Mouse (Mus musculus) stomach, postnatal 0 days (tissue): ENCODE results near the gene Setdb1.

Experiments used
- CTCF ChIP-seq: IDR thresholded peaks from 2 replicates; pipeline ENCODE4 v1.5.1; 2016; ENCODE audit warnings: antibody characterized with exemption, low read depth, mild to moderate bottlenecking, moderate library complexity
- EP300 ChIP-seq: optimal IDR thresholded peaks from 2 replicates; pipeline ENCODE3; 2016; ENCODE audit warnings: antibody characterized with exemption

GRCm38 (mm10) chr3:95307100-95307499 is 49.9 kb downstream of the Setdb1 start, which contains the start of gene Anxa9:
- no peak for TF ChIP-seq CTCF
- no peak for TF ChIP-seq EP300
